Mouse (Mus musculus) lung, postnatal 0 days (tissue): ENCODE measurements around the gene Gm20795.
"Not testable (repeated sequence)": the region's sequence is repeated elsewhere in the genome, so short reads cannot be mapped to it uniquely, and the experiment has no call there.

Experiments
- CTCF ChIP-seq: IDR thresholded peaks from 2 replicates; pipeline ENCODE4 v1.5.1; 2016; ENCODE audit warnings: antibody characterized with exemption, mild to moderate bottlenecking
- EP300 ChIP-seq: IDR thresholded peaks from 2 replicates; pipeline ENCODE4 v1.6.1; 2016; ENCODE audit warnings: antibody characterized with exemption, mild to moderate bottlenecking, control low read depth

DNA sequence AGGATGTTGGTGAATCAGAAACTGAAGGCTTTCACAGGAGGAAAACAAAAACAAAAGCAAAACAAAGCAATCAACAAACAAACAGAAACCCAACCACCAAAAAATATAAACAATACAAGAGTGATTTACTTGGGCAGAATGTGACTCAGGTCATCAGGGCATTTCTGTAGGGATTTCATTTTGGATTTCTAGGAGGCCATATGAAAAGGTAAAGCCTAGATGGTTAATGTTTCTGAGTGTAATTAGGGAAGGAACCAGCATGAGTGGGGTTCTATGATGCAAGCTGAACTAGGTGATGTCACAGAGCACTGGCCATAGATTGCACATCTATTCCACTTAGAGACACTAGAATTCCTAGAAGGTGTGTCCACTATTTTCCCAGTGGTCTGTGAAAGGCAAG lies at the start of gene Gm20795:
- not testable (repeated sequence) for TF ChIP-seq CTCF, EP300
